Mouse (Mus musculus) megakaryocyte, embryonic 14.5 days (primary cell): ENCODE data around the gene Vps9d1.

Experiments used
- FLI1 ChIP-seq: IDR thresholded peaks from 2 replicates; pipeline ENCODE4 v1.6.1; 2012; ENCODE audit warnings: low read length, inconsistent platforms, mixed read lengths
- GATA1 ChIP-seq: IDR thresholded peaks from 3 replicates; pipeline ENCODE4 v1.6.1; 2012; ENCODE audit warnings: mixed read lengths, low read length, inconsistent platforms, borderline replicate concordance

- TF ChIP-seq GATA1 (no peak), FLI1 (no peak)
Measured at GRCm38 (mm10) chr8:123255170-123255569, 1.0 kb upstream of the Vps9d1 start.
